Mouse (Mus musculus) midbrain, postnatal 0 days (tissue): ENCODE results near the gene Efcab6. TPM values are rescaled to one million over a fixed set of nuclear protein-coding genes. Genes with fewer than 3 reads are reported as not detected.

ENCODE experiments used
- ATAC-seq: fragments of 200-750 bp; cut with Nextera tagmentation; 2 replicates; pipeline ENCODE4 v1.8.0; 2017; ENCODE audit warnings: moderate number of reproducible peaks, mild to moderate bottlenecking, moderate TSS enrichment, moderate library complexity; ENCODE audit not compliant: low FRiP score
- DNase-seq: peaks from one replicate; pipeline ENCODE4 v3.0.0-alpha.2; 2015; ENCODE audit warnings: low spot score
- H3K27ac ChIP-seq: fragments of 300-500 bp; sonication (generic); 2 replicates; pipeline ENCODE4 v1.5.1; 2014; ENCODE audit warnings: low read depth, mild to moderate bottlenecking, low read length, mixed read lengths
- H3K27me3 ChIP-seq: fragments of 300-500 bp; sonication (generic); 2 replicates; pipeline ENCODE4 v1.6.1; 2014; ENCODE audit warnings: low read length, control low read depth, mixed read lengths; ENCODE audit not compliant: insufficient read depth
- H3K36me3 ChIP-seq: fragments of 300-500 bp; sonication (generic); 2 replicates; pipeline ENCODE4 v1.6.1; 2014; ENCODE audit warnings: low read length, control low read depth, mixed read lengths; ENCODE audit not compliant: insufficient read depth
- H3K4me1 ChIP-seq: fragments of 300-500 bp; sonication (generic); 2 replicates; pipeline ENCODE4 v1.6.1; 2014; ENCODE audit warnings: mild to moderate bottlenecking, control low read depth, antibody characterized with exemption, low read length, mixed read lengths; ENCODE audit not compliant: insufficient read depth
- H3K4me2 ChIP-seq: fragments of 300-500 bp; sonication (generic); 2 replicates; pipeline ENCODE4 v1.6.1; 2014; ENCODE audit warnings: low read depth, mild to moderate bottlenecking, low read length, mixed read lengths; ENCODE audit not compliant: poor library complexity, severe bottlenecking
- H3K4me3 ChIP-seq: fragments of 300-500 bp; sonication (generic); 2 replicates; pipeline ENCODE4 v1.5.1; 2014; ENCODE audit warnings: low read depth, mild to moderate bottlenecking, low read length, moderate library complexity
- H3K9ac ChIP-seq: fragments of 300-500 bp; sonication (generic); replicated peaks from 2 replicates; pipeline ENCODE4 v1.6.1; 2014; ENCODE audit warnings: mild to moderate bottlenecking, low read length, moderate library complexity, mixed read lengths; ENCODE audit not compliant: poor library complexity, severe bottlenecking
- H3K9me3 ChIP-seq: fragments of 300-500 bp; sonication (generic); 2 replicates; pipeline ENCODE4 v1.6.1; 2016; ENCODE audit warnings: low read length, control low read depth
- CTCF ChIP-seq: IDR thresholded peaks from 2 replicates; pipeline ENCODE4 v1.5.1; 2016; ENCODE audit warnings: antibody characterized with exemption, mild to moderate bottlenecking
- WGBS: fragments of 180-500 bp; shearing (Covaris S2); extraction: QIAGEN DNeasy Blood & Tissue Kit; methylation state at CpG from one replicate; pipeline ENCODE4 v1.1.7; 2014; 5-methylcytosine and 5-hydroxymethylcytosine counted together
- polyA plus RNA-seq: library from polyadenylated mRNA; unstranded; fragments of >200 nt; fragmentation: Nextera tagmentation; extraction: Ambion mirVana; gene quantifications from 2 replicates; pipeline ENCODE4 v1.2.1, GENCODE M21; 2015
- total RNA-seq: library from RNA; depleted of rRNA; stranded (reverse); fragments of >200 nt; gene quantifications from 2 replicates; pipeline ENCODE4 v1.2.3, GENCODE M21; 2014

Gene Efcab6
- total and polyA plus RNA-seq, 2 experiments from 2014 or later: 1.5 to 3.9 TPM

- no peak for ATAC-seq
- H3K27ac ChIP-seq: no peak overlapping the region
These were observed 66.6 kb downstream of the Efcab6 start for GRCm38 (mm10) chr15:83998586-83998985.

DNA sequence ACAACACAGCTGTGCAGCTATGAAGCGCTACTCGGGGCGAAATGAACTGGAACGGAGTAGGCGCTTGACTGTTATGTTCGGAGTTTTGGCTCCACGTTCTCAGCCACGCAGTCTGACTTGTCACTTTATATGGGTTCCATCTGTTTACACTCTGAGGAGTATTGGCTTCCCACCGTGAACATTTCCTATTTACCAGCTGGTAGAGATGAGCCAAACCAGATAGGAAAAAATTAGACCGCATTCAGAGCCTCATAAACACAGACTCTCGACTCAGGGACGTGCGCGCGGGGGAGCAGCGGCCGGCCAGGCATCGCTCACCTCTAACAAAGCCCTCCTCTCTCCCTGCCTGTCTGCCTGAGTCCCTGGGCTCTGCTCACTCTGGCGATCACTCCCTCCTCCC is 67.1 kb downstream of the Efcab6 start:
- H3K4me2 ChIP-seq: peak overlapping the region; percentile 6
- no peaks in the 10 kb centered on the region; the same call in 1 of the 2 replicates for H3K27me3 ChIP-seq
- no peaks in the 10 kb centered on the region for H3K36me3 ChIP-seq
- no peak overlapping the region for H3K4me3 ChIP-seq
- no peak overlapping the region for H3K9ac ChIP-seq
- ATAC-seq (no peak), DNase-seq (peak; percentile 75)
- H3K9me3 ChIP-seq: no peaks in the 10 kb centered on the region
- no peak for TF ChIP-seq CTCF
- no peak overlapping the region for H3K27ac ChIP-seq
- 0 out of 2 replicates have a peak, but pooled peaks cover 2% of the 10 kb centered on the region for H3K4me1 ChIP-seq
- 6% methylated on average over 19 of the region's 19 CpGs for WGBS

More at GRCm38 (mm10) chr15:83998586-83998985, 66.6 kb downstream of the Efcab6 start:
- WGBS: 39% methylated on average over 7 of the region's 7 CpGs
- Histone ChIP-seq H3K9ac (no peak overlapping the region), H3K27me3 (no peaks in the 10 kb centered on the region; the same call in 1 of the 2 replicates), H3K9me3 (no peaks in the 10 kb centered on the region), H3K4me2 (0 out of 2 replicates have a peak overlapping the region, but pooled peaks have one; percentile 6), H3K36me3 (no peaks in the 10 kb centered on the region), H3K4me3 (no peak overlapping the region), H3K4me1 (0 out of 2 replicates have a peak, but pooled peaks cover 2% of the 10 kb centered on the region)
- no peak for TF ChIP-seq CTCF
- DNase-seq: no peak

DNA sequence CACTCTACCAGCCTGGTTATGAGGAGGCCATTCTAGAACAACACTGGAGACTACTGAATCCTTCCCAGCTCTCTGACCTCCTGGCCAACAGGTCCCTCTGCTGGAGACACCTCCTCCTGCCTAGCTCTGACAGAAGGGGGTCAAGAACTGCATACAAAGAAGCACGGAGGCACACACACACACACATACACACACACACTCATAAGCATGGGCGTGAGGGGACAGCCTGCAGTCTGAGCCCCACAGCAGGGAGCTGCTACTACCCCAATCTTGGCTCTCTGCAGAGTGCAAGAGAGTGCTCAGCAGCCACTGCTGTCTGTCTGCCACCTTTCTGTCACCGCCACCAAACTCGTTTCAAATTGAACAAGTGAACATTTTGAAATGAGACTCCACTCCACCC is 67.6 kb downstream of the Efcab6 start:
- Histone ChIP-seq H3K4me1 (0 out of 2 replicates have a peak, but pooled peaks cover 2% of the 10 kb centered on the region), H3K4me3 (no peak overlapping the region), H3K36me3 (no peaks in the 10 kb centered on the region), H3K9ac (no peak overlapping the region), H3K27ac (no peak overlapping the region), H3K4me2 (peak overlapping the region; percentile 6; the same call in 1 of the 2 replicates), H3K27me3 (no peaks in the 10 kb centered on the region; the same call in 1 of the 2 replicates), H3K9me3 (no peaks in the 10 kb centered on the region)
- ATAC-seq (no peak), DNase-seq (peak; percentile 47)
- TF ChIP-seq CTCF: peak; percentile 49
- 18% methylated on average over 4 of the region's 4 CpGs for WGBS

DNA sequence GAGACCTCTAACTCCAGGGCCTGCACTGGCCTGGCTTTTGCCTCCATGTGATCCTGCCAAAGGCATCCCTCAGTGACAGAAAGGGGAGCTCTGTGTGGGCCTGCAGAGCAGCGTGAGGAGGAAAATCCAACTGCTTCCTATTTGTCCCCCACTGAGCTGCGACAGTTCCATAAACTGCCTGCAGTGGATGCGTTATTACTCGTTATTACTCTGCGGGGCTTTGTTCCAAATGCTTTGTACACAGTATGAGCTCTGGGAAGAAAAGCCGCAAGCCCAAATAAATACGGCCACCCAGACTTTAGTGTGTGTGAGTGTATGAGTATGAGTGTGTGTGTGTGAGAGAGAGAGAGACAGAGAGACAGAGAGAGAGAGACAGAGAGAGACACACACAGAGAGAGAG is 68.3 kb downstream of the Efcab6 start:
- ATAC-seq (no peak), DNase-seq (peak; percentile 56)
- Histone ChIP-seq H3K27ac (no peak overlapping the region), H3K9ac (no peak overlapping the region), H3K4me3 (no peak overlapping the region), H3K27me3 (no peaks in the 10 kb centered on the region; the same call in 1 of the 2 replicates), H3K9me3 (no peaks in the 10 kb centered on the region), H3K4me1 (0 out of 2 replicates have a peak, but pooled peaks cover 2% of the 10 kb centered on the region), H3K4me2 (no peak overlapping the region), H3K36me3 (no peaks in the 10 kb centered on the region)
- WGBS: 46% methylated on average over 7 of the region's 7 CpGs
- peak; percentile 23; the same call in 1 of the 2 replicates for TF ChIP-seq CTCF

DNA sequence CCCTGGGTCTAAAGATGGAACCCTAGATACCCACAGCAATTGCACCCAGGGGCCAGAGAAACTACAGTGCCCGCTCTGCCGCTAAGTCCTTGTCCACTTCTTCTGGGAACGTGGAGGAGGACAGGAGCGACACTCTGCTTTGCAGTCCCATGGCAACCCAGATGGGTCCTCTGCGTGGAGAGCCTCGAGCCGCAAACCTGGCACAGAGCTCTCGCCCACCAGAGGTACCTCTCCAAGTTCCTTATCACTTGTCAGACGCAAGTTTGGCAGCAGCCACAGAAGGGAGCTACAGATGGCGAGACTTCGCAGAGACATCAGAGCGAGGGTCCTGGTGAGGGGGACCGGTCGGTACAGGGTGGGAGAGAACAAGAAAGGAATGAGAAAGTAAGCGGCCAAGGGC is 73.0 kb downstream of the Efcab6 start:
- TF ChIP-seq CTCF: no peak

DNA sequence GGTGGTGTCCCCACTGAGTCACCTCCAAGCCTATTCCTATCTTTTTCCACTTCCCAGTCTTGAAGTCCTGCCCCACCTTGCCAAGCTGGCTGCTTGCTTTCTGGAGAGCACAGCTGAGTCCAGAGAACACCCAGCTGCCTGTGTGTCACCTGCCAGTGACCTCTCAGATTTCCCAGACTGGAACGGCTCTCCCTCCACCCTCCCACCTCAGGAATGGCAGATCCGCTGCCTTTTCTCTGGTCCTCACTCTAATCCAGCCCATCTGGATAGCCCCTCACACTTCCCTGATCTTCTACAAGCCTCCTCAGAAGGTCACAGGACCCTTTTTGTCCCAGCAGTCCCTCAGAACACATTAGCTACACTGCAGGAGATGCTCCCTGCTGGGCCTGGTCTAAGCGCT is 73.7 kb downstream of the Efcab6 start:
- H3K9me3 ChIP-seq: no peaks in the 10 kb centered on the region
- WGBS: 27% methylated on average over 3 of the region's 3 CpGs
- no peak overlapping the region for H3K9ac ChIP-seq
- H3K4me1 ChIP-seq: no peaks in the 10 kb centered on the region
- H3K27me3 ChIP-seq: no peaks in the 10 kb centered on the region
- DNase-seq (no peak), ATAC-seq (no peak)
- no peak for TF ChIP-seq CTCF
- H3K27ac ChIP-seq: no peak overlapping the region
- no peak overlapping the region for H3K4me2 ChIP-seq
- H3K4me3 ChIP-seq: no peak overlapping the region
- H3K36me3 ChIP-seq: no peaks in the 10 kb centered on the region

More for the DNA sequence above, 73.0 kb downstream of the Efcab6 start:
- Histone ChIP-seq H3K4me3 (no peak overlapping the region), H3K9ac (no peak overlapping the region), H3K27me3 (no peaks in the 10 kb centered on the region), H3K4me1 (no peaks in the 10 kb centered on the region), H3K36me3 (no peaks in the 10 kb centered on the region), H3K9me3 (no peaks in the 10 kb centered on the region), H3K27ac (no peak overlapping the region), H3K4me2 (no peak overlapping the region)
- WGBS: 85% methylated on average over 14 of the region's 15 CpGs
- no peak for ATAC-seq
- no peak for DNase-seq
